Mouse (Mus musculus) forebrain, embryonic 11.5 days (tissue): ENCODE data around the gene Tff3. TPM values are rescaled to one million over a fixed set of nuclear protein-coding genes. Genes with fewer than 3 reads are reported as not detected.

ENCODE experiments used
- ATAC-seq: fragments of 200-750 bp; cut with Nextera tagmentation; replicated peaks from 2 replicates; pipeline ENCODE4 v1.8.0; 2017; ENCODE audit warnings: moderate TSS enrichment; ENCODE audit not compliant: low FRiP score
- DNase-seq: peaks from one replicate; pipeline ENCODE4 v3.0.0-alpha.2; 2017; ENCODE audit warnings: low spot score
- H3K27ac ChIP-seq: fragments of 300-500 bp; sonication (generic); 2 replicates; pipeline ENCODE4 v1.5.1; 2014; ENCODE audit warnings: low read depth, low read length
- H3K27me3 ChIP-seq: fragments of 300-500 bp; sonication (generic); 2 replicates; pipeline ENCODE4 v1.6.1; 2014; ENCODE audit warnings: mild to moderate bottlenecking, low read length, mixed read lengths; ENCODE audit not compliant: control insufficient read depth, insufficient read depth
- H3K36me3 ChIP-seq: fragments of 300-500 bp; sonication (generic); 2 replicates; pipeline ENCODE4 v1.6.1; 2014; ENCODE audit warnings: mild to moderate bottlenecking, low read length, moderate library complexity, mixed read lengths; ENCODE audit not compliant: control insufficient read depth, insufficient read depth
- H3K4me1 ChIP-seq: fragments of 300-500 bp; sonication (generic); replicated peaks from 2 replicates; pipeline ENCODE4 v1.6.1; 2014; ENCODE audit warnings: low read length, mixed read lengths; ENCODE audit not compliant: control insufficient read depth, insufficient read depth
- H3K4me2 ChIP-seq: fragments of 300-500 bp; sonication (generic); 2 replicates; pipeline ENCODE4 v1.6.1; 2014; ENCODE audit warnings: low read depth, mild to moderate bottlenecking, low read length, moderate library complexity, mixed read lengths; ENCODE audit not compliant: severe bottlenecking
- H3K4me3 ChIP-seq: fragments of 300-500 bp; sonication (generic); 2 replicates; pipeline ENCODE4 v1.5.1; 2014; ENCODE audit warnings: low read depth, low read length
- H3K9ac ChIP-seq: fragments of 300-500 bp; sonication (generic); 2 replicates; pipeline ENCODE4 v1.6.1; 2014; ENCODE audit warnings: low read length
- H3K9me3 ChIP-seq: fragments of 300-500 bp; sonication (generic); 2 replicates; pipeline ENCODE4 v1.6.1; 2016; ENCODE audit warnings: low read length, mixed read lengths; ENCODE audit not compliant: control insufficient read depth
- WGBS: fragments of 180-500 bp; shearing (Covaris S2); extraction: QIAGEN DNeasy Blood & Tissue Kit; methylation state at CpG from one replicate; pipeline ENCODE4 v1.1.7; 2014; 5-methylcytosine and 5-hydroxymethylcytosine counted together
- polyA plus RNA-seq: library from polyadenylated mRNA; unstranded; fragments of >200 nt; fragmentation: Nextera tagmentation; extraction: Ambion mirVana; gene quantifications from 2 replicates; pipeline ENCODE4 v1.2.1, GENCODE M21; 2014

The Tff3 gene
- polyA plus RNA-seq, 1 experiment from 2014 or later: 1.2 TPM

GRCm38 (mm10) chr17:31077561-31077960, 51.9 kb downstream of the Tff3 start:
- WGBS: 76% methylated on average over 5 of the region's 5 CpGs
- no peak overlapping the region for H3K4me2 ChIP-seq
- H3K4me1 ChIP-seq: peaks cover 9% of the 10 kb centered on the region; the same call in 1 of the 2 replicates

DNA sequence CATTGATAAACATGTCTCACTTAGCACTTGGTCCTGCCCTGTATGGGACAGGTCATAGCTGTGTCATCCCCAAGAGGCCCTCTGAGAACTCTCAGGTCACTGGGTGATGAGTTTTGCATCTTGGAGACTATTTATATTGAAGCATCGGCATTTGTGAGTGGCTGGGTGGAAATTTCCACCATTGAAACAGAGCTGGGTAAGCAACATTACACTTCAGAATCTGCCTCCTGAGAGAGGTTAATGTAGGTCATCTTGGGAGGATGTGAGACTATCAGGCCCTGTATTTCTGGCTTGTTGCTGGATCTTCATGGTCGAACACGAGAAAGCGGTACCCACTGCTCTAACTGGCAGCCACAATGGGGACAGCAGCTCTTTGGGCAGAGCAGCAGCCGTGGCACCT, 54.0 kb downstream of the Tff3 start:
- Histone ChIP-seq H3K4me1 (peaks cover 21% of the 10 kb centered on the region), H3K36me3 (no peaks in the 10 kb centered on the region), H3K9ac (no peak overlapping the region), H3K27me3 (no peaks in the 10 kb centered on the region), H3K4me2 (no peak overlapping the region), H3K4me3 (no peak overlapping the region), H3K27ac (no peak overlapping the region), H3K9me3 (no peaks in the 10 kb centered on the region)
- DNase-seq (no peak), ATAC-seq (no peak)
- WGBS: 89% methylated on average over 5 of the region's 5 CpGs

More at GRCm38 (mm10) chr17:31077561-31077960, 51.9 kb downstream of the Tff3 start:
- DNase-seq (no peak), ATAC-seq (no peak)
- H3K27me3 ChIP-seq: no peaks in the 10 kb centered on the region
- H3K9ac ChIP-seq: no peak overlapping the region
- H3K9me3 ChIP-seq: no peaks in the 10 kb centered on the region
- no peaks in the 10 kb centered on the region for H3K36me3 ChIP-seq
- H3K27ac ChIP-seq: no peak overlapping the region
- H3K4me3 ChIP-seq: no peak overlapping the region

Other genes with a start within 250 kb of the Tff3 start
- 0.05 TPM in 1 of 2 replicates, not detected in the other for gene Glp1r, start 227.8 kb downstream of the Tff3 start, polyA plus RNA-seq
- 0.24 TPM in 1 of 2 replicates, not detected in the other for gene Umodl1, start 175.0 kb downstream of the Tff3 start, polyA plus RNA-seq
- 10.1 and 11.8 TPM in 2 replicates for gene Abcg1, start 72.0 kb downstream of the Tff3 start, polyA plus RNA-seq
- gene Tff2, start 14.6 kb upstream of the Tff3 start, polyA plus RNA-seq: not detected in 2 replicates
- not detected in 2 replicates for gene Tff1, start 35.6 kb upstream of the Tff3 start, polyA plus RNA-seq
- not detected in 2 replicates for gene Tmprss3, start 69.3 kb upstream of the Tff3 start, polyA plus RNA-seq
- gene Ubash3a, start 78.2 kb upstream of the Tff3 start, polyA plus RNA-seq: 0.27 and 0.79 TPM in 2 replicates
- 2.1 and 2.6 TPM in 2 replicates for gene Rsph1, start 147.7 kb upstream of the Tff3 start, polyA plus RNA-seq
- 5.8 and 6.0 TPM in 2 replicates for gene Slc37a1, start 157.1 kb upstream of the Tff3 start, polyA plus RNA-seq